Mouse (Mus musculus) spleen, adult 2 months (tissue): ENCODE data around the gene Adprm.

ENCODE experiments used
- CTCF ChIP-seq: fragments of 200-500 bp; IDR thresholded peaks from 2 replicates; pipeline ENCODE4 v1.5.1; 2011; ENCODE audit warnings: mild to moderate bottlenecking, inconsistent platforms; ENCODE audit not compliant: insufficient read depth, insufficient read length, insufficient replicate concordance; ENCODE audit errors: extremely low read depth
- POLR2A ChIP-seq: fragments of 200-500 bp; IDR thresholded peaks from 2 replicates; pipeline ENCODE4 v1.6.1; 2011; ENCODE audit warnings: low read depth, low read length, inconsistent platforms

- TF ChIP-seq CTCF (no peak), POLR2A (no peak)
These were observed 3.9 kb downstream of the Adprm start for GRCm38 (mm10) chr11:67048496-67048895.
